Mouse (Mus musculus): ENCODE measurements at regions not wholly inside any gene's neighbourhood (a gene's known extent, or its start where the extent isn't known, plus 50 kb on each side); places are given as distances from the start of the nearest gene placed in this dataset.
A peak's percentile ranks its signal among the peaks of the same experiment; 100 is the strongest.

- no peak for ATAC-seq (ENCODE audit: low TSS enrichment)
These were observed 362.8 kb upstream of the Pcsk5 start for GRCm38 (mm10) chr19:18200105-18200782.

DNA sequence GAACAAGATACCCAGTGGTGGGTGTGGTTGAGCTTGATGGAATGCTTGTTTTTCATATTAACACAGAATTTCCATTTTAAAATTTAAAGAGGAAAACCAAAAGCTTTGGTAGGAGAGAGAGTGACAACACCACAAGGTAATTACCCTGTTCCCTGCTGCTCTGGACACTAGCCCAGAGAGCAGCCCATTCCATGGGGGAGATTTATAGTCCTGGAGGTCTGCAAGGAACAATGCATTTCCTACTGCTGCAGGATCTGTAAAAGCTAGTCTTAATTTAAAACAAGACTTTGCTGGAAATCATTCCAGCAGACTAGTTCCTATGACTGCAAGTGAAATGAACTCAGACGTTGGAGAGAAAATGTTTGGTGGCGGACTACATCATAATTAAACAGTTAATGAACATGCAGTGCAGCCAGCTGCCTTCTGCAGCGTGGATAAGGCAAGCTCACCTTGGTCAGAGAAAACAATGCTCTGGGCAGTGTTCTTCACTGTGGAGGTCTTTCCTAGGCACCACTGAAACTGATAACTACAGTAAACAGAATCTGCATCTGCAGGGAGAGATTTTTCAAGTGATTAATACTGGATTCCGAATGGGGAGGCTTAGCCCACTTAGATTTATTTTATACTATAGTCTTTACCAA is 351.8 kb upstream of the Pcsk5 start:
- no peak for ATAC-seq (ENCODE audit: low TSS enrichment)

- peak; percentile 95 for ATAC-seq (ENCODE audit: low TSS enrichment)
These were observed 350.9 kb upstream of the Pcsk5 start for GRCm38 (mm10) chr19:18188122-18188866.

- no peak for ATAC-seq (ENCODE audit: low TSS enrichment)
These were observed 348.5 kb upstream of the Pcsk5 start for GRCm38 (mm10) chr19:18185767-18186554.

DNA sequence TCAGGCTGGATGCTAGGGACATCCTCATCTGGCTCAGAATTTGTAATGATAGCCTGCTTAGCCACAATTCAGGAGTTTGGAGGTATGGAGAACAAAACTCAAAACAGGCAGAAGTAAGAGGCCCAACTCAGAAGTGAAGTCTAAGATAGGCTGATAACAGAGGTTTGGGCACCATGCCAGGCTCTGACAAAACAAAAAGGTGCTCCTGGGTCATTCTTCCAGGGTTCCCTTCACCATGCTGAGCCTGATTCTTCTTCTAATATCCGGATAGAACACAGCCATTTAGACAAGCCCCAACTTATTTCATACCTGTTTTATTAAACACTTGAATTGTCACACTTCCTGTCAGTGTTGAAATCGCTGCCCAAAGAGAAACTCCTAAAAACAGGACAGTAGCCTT is 347.8 kb upstream of the Pcsk5 start:
- ATAC-seq (ENCODE audit: low TSS enrichment): no peak

- ATAC-seq (ENCODE audit: low TSS enrichment): no peak
These were observed 338.8 kb upstream of the Pcsk5 start for GRCm38 (mm10) chr19:18176200-18176599.

- no peak for ATAC-seq (ENCODE audit: low TSS enrichment)
These were observed 309.1 kb upstream of the Pcsk5 start for GRCm38 (mm10) chr19:18146494-18146893.

- ATAC-seq (ENCODE audit: low TSS enrichment): no peak
These were observed 293.5 kb upstream of the Pcsk5 start for GRCm38 (mm10) chr19:18130936-18131335.

GRCm38 (mm10) chr19:18128786-18129185 is 291.4 kb upstream of the Pcsk5 start:
- no peak for ATAC-seq (ENCODE audit: low TSS enrichment)

- no peak for ATAC-seq (ENCODE audit: low TSS enrichment)
These were observed 268.8 kb upstream of the Pcsk5 start for GRCm38 (mm10) chr19:18106236-18106635.

DNA sequence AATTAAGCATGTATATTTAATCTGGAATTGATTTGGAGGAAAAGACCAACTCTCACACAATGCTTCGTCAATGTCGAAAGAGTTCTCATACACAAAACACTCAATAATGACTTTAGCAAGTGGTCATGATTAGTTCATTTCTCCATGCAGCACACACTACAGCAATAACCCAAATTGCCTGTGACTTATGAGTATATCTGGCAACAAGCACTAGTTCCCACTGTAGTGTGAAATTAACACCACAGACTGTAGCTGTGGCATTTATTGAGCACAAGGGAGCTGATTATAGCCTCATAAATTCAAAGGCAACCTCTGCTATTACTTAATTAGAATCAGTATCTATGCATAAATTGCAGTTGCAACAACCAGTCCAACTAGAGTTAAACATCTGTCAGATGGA is 267.2 kb upstream of the Pcsk5 start:
- ATAC-seq (ENCODE audit: low TSS enrichment): no peak

DNA sequence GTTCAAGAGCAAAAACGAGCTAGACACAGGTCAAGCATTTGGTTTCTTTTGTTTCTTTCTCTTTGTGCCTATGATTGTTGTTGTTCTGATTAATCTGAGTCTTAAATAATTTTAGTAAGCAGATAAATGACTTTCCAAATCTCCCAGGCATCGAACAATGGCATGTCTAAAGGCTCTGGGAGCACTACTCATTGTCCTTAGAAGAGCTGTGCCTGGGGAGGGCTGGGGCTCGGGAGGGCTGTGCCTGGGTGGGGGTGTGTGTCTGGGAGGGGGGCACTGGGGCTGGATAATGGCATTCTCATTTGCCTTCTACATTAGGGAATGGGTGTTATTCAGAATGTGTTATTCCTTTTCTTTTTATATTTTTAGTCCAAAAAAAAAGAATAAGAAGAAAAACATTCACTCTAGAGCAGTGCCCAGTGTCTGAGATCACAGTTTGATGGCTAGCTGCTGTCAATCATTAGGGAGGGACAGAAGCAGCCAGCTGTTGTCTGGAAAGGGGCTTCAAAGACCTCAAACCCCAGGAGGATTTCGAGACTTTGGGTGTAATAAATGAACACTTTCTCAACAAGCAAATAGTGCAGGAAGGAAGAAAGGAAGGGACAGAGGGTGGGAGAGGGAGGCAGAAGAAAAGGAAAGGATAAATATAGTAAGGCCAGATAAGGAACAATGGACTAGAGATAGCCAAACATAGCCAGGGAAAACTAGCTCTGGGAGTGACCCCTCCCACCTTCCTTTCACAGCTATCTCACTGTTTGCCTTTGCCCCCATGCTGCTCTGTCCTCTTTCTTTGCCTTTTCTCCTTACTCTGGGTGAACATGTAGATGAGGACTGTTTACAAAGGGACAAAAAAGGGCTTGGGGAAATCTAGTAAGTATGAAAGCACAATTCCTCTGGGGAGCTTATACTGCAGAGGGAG is 264.2 kb upstream of the Pcsk5 start:
- no peak for ATAC-seq (ENCODE audit: low TSS enrichment)

DNA sequence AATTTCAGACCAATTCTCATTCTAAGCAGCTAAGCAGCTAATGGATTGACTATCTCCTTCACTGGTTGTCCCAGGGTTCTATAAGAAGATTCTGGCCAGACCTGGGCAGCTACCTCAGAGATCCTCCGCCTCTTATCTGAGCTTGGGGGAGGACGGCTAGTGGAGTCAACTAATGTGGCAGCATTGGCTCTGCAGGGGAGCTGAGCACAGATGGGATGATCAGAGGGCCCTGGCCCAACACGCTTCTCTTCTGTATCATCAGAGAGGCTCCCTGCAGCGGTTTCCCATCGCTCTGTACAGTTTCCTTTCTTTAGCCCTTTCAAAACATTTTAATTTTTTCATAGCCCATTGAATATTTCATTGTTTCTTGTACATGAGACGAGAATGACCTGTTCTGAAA is 245.9 kb upstream of the Pcsk5 start:
- ATAC-seq (ENCODE audit: low TSS enrichment): no peak

DNA sequence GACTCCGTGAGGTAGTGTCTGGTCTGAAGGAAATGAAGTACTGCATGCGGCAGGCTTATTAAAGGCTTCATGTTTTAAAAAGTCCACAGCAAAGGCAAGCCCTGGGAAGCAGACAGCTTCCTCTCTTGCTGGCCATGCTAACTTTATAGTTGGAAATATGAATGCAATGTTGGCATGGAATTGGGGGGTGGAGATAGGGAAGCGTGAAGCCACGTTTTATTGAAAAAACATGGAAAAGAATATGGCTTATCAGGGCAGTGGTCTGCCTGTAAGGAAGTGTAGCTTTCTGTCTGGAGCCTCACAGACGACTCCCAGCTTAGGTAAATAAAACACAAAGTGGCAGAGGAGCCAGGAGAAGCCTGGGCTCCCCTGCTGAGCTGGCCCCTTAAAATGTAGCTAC is 231.5 kb upstream of the Pcsk5 start:
- no peak for ATAC-seq (ENCODE audit: low TSS enrichment)

- ATAC-seq (ENCODE audit: low TSS enrichment): no peak
These were observed 230.5 kb upstream of the Pcsk5 start for GRCm38 (mm10) chr19:18067855-18068494.

GRCm38 (mm10) chr19:18057256-18057890 is 219.9 kb upstream of the Pcsk5 start:
- ATAC-seq (ENCODE audit: low TSS enrichment): no peak

DNA sequence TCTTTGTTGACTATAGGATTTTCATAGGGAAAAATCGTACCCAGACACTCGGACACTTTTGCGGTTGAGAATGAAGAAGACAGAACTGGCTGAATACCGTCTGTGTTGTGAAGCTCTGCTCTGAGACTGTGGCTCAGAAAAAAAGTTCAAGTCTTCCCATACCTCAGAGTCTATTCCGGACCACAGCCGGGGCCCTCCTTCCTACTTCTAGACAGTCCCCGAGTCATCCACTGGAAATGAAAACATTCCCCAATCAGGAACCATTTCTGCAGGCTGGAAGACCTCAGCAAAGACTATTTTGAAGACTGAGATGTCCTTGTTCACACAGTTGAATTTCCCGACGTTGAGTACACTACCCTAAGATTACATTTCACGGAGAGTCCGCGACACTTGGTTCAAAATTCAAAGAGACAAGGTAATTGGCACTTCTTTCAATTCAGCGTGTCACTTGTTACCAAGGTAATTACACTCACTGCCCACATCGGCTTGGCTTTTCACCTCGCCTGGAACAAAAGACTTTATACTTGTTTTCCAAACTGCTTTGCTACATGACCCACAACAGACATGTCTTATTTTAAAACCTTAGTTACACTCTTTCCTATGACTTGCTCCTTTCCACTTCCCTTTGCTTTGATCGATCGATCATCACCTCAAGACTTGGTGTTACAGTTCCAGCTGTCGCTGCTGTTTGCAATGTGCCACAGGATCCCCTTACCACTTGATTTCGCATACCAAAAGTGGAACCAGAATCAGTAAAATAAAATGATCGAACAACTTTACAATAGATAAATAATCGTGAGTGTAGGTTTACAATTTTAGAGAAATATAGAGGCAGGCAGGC is 219.2 kb upstream of the Pcsk5 start:
- no peak for ATAC-seq (ENCODE audit: low TSS enrichment)

GRCm38 (mm10) chr19:18050353-18050752 is 212.9 kb upstream of the Pcsk5 start:
- ATAC-seq (ENCODE audit: low TSS enrichment): no peak

DNA sequence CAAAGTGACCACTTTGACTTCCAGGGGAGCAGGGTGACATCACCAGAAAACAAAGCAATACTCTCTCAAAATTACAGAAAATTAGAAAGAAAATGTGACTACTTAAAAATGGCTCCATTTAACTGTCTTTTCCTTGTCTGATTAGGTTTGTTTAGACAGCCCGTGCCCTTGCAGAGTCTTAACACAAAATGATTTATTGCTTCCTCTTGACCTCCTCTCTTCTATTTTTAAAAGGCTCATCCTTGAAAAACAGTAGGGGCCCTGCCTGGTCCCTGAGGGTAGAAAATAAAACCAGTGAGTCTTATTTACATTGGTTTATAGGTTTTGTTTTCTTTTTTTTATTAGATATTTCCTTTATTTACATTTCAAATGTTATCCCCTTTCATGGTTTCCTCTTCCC is 196.8 kb upstream of the Pcsk5 start:
- ATAC-seq (ENCODE audit: low TSS enrichment): no peak

Measured in frontal cortex, adult (tissue).